Mouse (Mus musculus) midbrain, embryonic 16.5 days (tissue): ENCODE measurements around the gene Atmin. TPM values are rescaled to one million over a fixed set of nuclear protein-coding genes. Genes with fewer than 3 reads are reported as not detected.

ENCODE experiments used
- ATAC-seq: fragments of 200-750 bp; cut with Nextera tagmentation; 2 replicates; pipeline ENCODE4 v1.8.0; 2017; ENCODE audit warnings: moderate TSS enrichment
- H3K27ac ChIP-seq: fragments of 300-500 bp; sonication (generic); 2 replicates; pipeline ENCODE4 v1.5.1; 2014; ENCODE audit warnings: mild to moderate bottlenecking, low read length, mixed read lengths
- H3K27me3 ChIP-seq: fragments of 300-500 bp; sonication (generic); 2 replicates; pipeline ENCODE4 v1.6.1; 2014; ENCODE audit warnings: low read depth, low read length, mixed read lengths; ENCODE audit not compliant: control insufficient read depth, insufficient read depth
- H3K36me3 ChIP-seq: fragments of 300-500 bp; sonication (generic); 2 replicates; pipeline ENCODE4 v1.6.1; 2014; ENCODE audit warnings: mild to moderate bottlenecking, low read length, moderate library complexity, mixed read lengths; ENCODE audit not compliant: control insufficient read depth, insufficient read depth
- H3K4me1 ChIP-seq: fragments of 300-500 bp; sonication (generic); 2 replicates; pipeline ENCODE4 v1.6.1; 2014; ENCODE audit warnings: mild to moderate bottlenecking, low read length, mixed read lengths; ENCODE audit not compliant: control insufficient read depth, insufficient read depth
- H3K4me2 ChIP-seq: fragments of 300-500 bp; sonication (generic); 2 replicates; pipeline ENCODE4 v1.6.1; 2014; ENCODE audit warnings: mild to moderate bottlenecking, low read length, mixed read lengths
- H3K4me3 ChIP-seq: fragments of 300-500 bp; sonication (generic); 2 replicates; pipeline ENCODE4 v1.5.1; 2014; ENCODE audit warnings: low read depth, mild to moderate bottlenecking, low read length, moderate library complexity, mixed read lengths
- H3K9ac ChIP-seq: fragments of 300-500 bp; sonication (generic); 2 replicates; pipeline ENCODE4 v1.6.1; 2014; ENCODE audit warnings: low read depth, low read length, mixed read lengths
- H3K9me3 ChIP-seq: fragments of 300-500 bp; sonication (generic); replicated peaks from 2 replicates; pipeline ENCODE4 v1.6.1; 2014; ENCODE audit warnings: mild to moderate bottlenecking, low read length, mixed read lengths; ENCODE audit not compliant: control insufficient read depth, poor library complexity, severe bottlenecking
- WGBS: fragments of 180-500 bp; shearing (Covaris S2); extraction: QIAGEN DNeasy Blood & Tissue Kit; methylation state at CpG from one replicate; pipeline ENCODE4 v1.1.7; 2014; 5-methylcytosine and 5-hydroxymethylcytosine counted together
- polyA plus RNA-seq: library from polyadenylated mRNA; unstranded; fragments of >200 nt; fragmentation: Nextera tagmentation; extraction: Ambion mirVana; gene quantifications from 2 replicates; pipeline ENCODE4 v1.2.1, GENCODE M21; 2015

Atmin gene
- polyA plus RNA-seq, 1 experiment from 2014 or later: 20.4 TPM

DNA sequence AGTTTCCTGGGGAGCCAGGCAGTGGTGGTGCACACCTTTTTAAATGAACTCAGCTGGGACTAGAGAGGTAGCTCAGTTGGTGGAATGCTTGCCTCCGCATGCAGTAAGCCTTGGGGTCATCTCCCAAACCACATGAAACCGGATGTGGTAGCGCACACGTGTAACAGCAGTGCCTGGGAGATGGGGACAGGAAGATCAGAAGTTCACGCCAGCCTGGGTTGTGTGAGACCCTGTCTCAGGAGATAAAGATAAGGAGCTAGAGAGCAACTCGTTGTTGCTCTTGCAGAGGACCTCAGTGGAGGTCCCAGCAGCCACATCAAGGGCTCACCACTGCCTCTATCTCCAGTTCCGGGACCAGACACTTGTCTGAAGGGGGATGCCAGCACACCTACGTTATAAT lies 19.7 kb upstream of the Atmin start:
- peaks cover 10% of the 10 kb centered on the region for H3K4me1 ChIP-seq
- H3K9ac ChIP-seq: no peak overlapping the region
- no peaks in the 10 kb centered on the region for H3K36me3 ChIP-seq
- no peaks in the 10 kb centered on the region for H3K27me3 ChIP-seq
- no peak overlapping the region for H3K4me3 ChIP-seq
- H3K27ac ChIP-seq: no peak overlapping the region
- no peak overlapping the region for H3K4me2 ChIP-seq
- no peak for ATAC-seq
- no peaks in the 10 kb centered on the region for H3K9me3 ChIP-seq
- 95% methylated on average over 8 of the region's 8 CpGs for WGBS

DNA sequence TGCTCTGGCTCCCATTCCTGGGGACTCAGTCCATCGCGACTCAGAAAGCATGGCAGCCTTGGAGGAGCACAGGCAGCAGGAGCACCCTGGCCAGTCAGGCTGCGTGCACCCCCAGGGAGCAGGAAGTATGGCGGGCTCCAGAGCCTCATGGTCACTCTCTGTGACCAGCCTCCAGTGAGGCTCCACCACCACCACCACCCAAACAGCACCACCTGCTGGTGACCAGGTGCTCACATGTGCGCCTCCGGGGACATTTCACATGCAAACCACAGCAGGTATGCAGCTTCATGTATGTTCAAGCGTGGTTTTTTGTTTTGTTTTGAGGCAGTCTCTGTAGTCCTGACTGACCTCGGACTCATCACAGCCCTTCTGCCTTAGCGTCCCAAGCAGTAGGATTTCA lies 15.3 kb upstream of the Atmin start:
- H3K27ac ChIP-seq: no peak overlapping the region
- H3K27me3 ChIP-seq: no peaks in the 10 kb centered on the region
- no peak overlapping the region for H3K4me2 ChIP-seq
- no peak overlapping the region for H3K4me3 ChIP-seq
- ATAC-seq: no peak
- H3K9ac ChIP-seq: no peak overlapping the region
- WGBS: 86% methylated on average over 9 of the region's 9 CpGs
- H3K9me3 ChIP-seq: no peaks in the 10 kb centered on the region
- no peaks in the 10 kb centered on the region for H3K36me3 ChIP-seq
- no peaks in the 10 kb centered on the region for H3K4me1 ChIP-seq

DNA sequence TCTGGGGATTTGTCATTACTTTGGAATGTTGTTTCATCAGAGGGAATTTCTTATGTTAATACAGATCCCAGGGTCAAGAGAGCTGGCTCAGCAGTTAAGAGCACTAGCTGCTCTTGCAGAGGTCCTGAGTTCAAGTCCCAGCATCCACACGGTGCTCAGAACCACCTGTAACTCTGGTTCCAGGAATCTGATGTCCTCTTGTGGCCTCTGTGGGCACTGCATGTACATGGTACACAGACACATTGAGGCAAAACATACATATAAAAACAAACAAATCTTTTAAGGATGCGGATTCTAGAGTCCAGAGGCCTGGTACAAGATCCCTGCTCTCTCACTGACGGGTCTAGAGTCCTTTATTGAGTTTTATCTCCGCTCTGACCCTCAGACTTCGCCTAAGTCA lies 14.6 kb upstream of the Atmin start:
- Histone ChIP-seq H3K4me1 (no peaks in the 10 kb centered on the region), H3K9me3 (no peaks in the 10 kb centered on the region), H3K9ac (no peak overlapping the region), H3K4me2 (no peak overlapping the region), H3K27ac (no peak overlapping the region), H3K36me3 (no peaks in the 10 kb centered on the region), H3K4me3 (no peak overlapping the region), H3K27me3 (no peaks in the 10 kb centered on the region)
- ATAC-seq: no peak
- 86% methylated on average over 5 of the region's 5 CpGs for WGBS

DNA sequence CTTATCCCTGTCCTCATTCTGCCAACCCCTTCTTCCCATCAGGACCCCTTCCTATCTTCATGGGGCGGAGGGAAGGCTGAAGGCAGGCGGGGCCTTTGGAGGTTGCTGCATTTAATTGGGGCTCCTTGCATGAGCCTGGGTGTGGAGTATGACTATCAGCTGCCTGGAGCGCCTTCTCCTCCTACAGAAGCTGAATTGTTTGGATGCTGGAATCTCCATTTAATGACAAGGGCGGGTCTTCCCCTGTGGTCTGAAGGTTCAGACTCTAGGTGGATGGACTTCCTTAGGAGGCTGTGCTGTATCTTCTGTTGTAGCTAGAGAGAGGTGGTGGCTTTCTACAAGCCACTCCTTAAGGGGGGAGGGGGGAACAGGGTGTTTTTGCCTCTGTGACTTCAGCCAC lies 8.2 kb upstream of the Atmin start:
- WGBS: 95% methylated on average over 4 of the region's 4 CpGs
- H3K4me3 ChIP-seq: no peak overlapping the region
- no peaks in the 10 kb centered on the region for H3K27me3 ChIP-seq
- H3K27ac ChIP-seq: no peak overlapping the region
- no peaks in the 10 kb centered on the region for H3K9me3 ChIP-seq
- H3K9ac ChIP-seq: no peak overlapping the region
- no peak for ATAC-seq
- no peaks in the 10 kb centered on the region for H3K36me3 ChIP-seq
- no peaks in the 10 kb centered on the region for H3K4me1 ChIP-seq
- no peak overlapping the region for H3K4me2 ChIP-seq

DNA sequence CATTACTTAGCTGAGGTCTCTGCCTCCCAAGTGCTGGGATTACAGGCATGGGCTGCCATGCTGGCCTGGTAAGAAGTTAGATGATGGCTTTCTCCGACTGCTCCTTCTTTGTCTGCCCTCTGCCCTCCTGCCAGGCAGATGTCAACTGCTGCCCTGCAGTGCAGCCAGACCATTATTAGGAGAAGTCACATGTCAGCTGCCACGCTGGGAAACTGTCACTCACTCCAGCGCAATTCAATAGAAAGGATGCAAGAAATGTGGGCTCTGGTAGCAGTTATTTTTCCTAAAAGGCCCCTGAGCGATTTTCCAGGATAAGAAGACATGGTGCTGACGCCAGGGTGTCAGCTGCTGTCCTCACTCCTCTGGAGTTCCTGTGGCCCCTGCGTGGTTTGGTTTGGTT lies 7.7 kb upstream of the Atmin start:
- Histone ChIP-seq H3K36me3 (no peaks in the 10 kb centered on the region), H3K4me1 (no peaks in the 10 kb centered on the region), H3K4me3 (no peak overlapping the region), H3K4me2 (no peak overlapping the region), H3K27me3 (no peaks in the 10 kb centered on the region), H3K9me3 (no peaks in the 10 kb centered on the region), H3K27ac (no peak overlapping the region), H3K9ac (no peak overlapping the region)
- WGBS: 39% methylated on average over 6 of the region's 6 CpGs
- ATAC-seq: no peak

DNA sequence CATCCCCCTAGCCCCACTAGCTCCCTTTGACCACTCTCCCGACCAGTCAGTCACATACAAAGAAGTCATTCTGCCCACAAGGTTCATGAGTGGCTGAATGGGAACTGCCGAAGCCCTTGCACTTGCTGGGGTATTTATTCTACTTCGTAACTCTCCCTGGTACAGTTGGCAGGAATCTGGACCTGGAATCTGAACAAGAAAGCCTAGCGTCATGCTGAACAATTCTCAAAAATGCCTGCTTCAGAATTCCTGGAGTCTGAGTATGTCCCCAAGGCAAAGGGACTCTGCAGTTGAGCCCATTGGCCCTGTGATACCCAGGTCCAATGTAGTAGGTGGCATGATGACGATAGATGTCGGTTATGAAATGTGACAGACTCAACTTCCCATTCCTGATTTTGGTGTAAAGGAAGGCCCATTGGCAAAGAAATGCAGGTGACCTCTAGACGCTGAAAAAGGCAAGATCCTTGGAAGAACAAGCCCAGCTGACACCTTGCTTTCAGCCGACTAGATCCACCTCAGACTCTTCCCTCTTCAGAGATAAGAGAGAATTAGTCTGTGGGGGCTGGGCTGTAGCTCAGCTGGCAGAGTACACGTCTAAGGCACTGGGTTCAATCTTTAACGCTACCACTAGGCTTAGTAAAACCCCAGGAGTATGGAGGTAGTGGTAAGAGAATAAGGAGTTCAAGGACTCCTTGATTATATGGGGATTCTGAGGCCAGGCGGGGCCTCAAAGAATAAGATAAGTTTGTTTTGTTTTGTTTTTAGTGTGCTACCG lies 722 bp upstream of the Atmin start:
- no peak for ATAC-seq
- H3K9me3 ChIP-seq: no peaks in the 10 kb centered on the region
- no peaks in the 10 kb centered on the region for H3K27me3 ChIP-seq
- 76% methylated on average over 12 of the region's 12 CpGs for WGBS
- no peak overlapping the region for H3K27ac ChIP-seq
- peaks cover 14% of the 10 kb centered on the region for H3K4me1 ChIP-seq
- H3K4me2 ChIP-seq: no peak overlapping the region
- H3K9ac ChIP-seq: no peak overlapping the region
- no peaks in the 10 kb centered on the region for H3K36me3 ChIP-seq
- H3K4me3 ChIP-seq: no peak overlapping the region; the same call in 1 of the 2 replicates

DNA sequence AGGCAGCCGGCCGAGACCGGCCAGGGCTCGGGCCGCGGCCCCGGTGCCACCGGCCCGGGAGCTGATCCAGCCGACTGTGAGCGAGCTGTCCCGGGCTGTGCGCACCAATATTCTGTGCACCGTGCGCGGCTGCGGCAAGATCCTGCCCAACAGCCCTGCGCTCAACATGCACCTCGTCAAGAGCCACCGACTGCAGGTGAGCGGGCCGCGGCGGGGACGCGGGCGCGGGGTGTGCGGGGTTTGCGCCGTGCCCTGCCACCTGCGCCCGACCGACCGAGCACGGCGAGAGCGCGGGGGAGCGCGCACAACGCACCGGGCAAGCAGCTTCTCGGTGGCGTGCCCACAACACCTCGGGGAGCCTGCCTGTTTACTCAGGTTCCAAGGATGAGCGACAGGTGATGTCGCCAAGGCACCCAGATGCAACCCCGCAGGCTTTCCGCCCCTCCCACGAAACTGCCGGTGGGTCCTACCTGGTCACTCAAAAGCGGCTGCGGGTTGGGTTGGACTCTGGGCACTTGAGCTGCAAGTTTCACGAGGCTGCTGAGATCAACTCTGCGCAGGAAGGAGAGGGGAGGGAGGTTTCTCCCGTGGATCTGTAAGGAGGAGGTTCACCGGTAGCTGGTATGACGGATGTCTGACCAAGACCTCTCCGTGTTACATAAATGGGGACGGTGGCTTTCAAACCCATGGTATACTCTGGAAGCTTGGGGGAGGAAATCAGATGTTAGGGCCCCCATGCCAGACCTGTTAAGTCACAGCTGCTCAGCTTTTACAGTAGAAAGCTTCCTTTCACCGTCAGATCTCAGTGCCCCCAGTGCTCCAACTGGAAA lies 577 bp downstream of the Atmin start:
- Histone ChIP-seq H3K9ac (peak overlapping the region; percentile 90), H3K4me2 (peak overlapping the region; percentile 81), H3K9me3 (no peaks in the 10 kb centered on the region), H3K27ac (peak overlapping the region; percentile 66), H3K27me3 (no peaks in the 10 kb centered on the region), H3K36me3 (no peaks in the 10 kb centered on the region), H3K4me1 (peaks cover 14% of the 10 kb centered on the region), H3K4me3 (peak overlapping the region; percentile 69)
- under 1% methylated on average over 62 of the region's 62 CpGs for WGBS
- peak; percentile 78 for ATAC-seq

DNA sequence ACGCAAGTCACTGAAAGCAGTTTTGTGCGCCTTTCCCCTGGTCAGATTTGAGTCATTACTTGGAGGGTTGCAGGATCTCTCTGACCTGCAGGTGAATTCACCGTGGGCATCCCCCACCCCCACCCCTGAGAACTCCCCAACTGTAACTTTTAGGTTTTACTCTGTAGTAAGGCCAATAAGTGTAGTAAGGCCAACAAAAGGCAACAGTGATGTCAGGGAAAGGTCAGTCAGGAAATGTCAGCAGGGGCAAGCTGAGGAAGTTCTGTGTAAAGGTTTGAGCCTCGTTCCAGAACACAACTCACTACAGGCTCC lies 1.1 kb downstream of the Atmin start:
- 21% methylated on average over 4 of the region's 4 CpGs for WGBS

DNA sequence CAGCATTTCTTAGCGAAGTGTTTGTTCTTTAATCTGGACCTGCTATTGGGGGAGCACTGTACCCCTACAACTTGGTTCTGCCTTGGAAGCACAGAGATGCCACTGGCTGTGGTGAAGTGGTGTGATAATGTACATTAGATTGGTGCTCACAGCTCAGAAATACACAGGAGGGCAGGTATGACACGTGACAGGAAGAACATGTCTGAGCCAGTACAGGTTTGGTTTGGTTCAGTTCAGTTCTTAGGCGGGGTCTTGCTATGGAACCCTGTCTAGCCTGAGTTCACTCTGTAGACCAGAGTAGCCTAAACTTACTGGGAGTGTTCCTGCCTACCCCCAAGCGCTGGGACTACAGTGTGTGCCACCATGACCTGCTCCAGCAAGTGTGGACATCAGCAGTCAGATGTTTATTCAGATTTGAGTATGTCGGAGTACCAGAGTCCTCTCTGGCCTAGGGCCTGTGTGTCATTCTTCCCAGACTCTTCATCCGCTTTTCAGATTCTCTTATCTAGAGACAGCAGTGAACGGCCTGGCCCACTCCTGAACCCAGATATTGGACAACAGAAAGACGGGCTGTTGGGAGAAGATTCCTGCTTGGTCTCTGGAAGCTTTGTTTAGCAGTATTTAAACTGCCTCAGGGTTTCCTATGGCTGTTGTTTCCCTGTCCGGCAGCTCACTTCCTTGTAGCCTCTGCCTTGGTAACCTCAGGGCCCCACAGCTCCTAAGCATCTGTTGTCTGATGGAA lies 2.1 kb downstream of the Atmin start:
- peaks cover 14% of the 10 kb centered on the region for H3K4me1 ChIP-seq
- H3K4me3 ChIP-seq: no peak overlapping the region
- H3K4me2 ChIP-seq: no peak overlapping the region
- H3K9me3 ChIP-seq: no peaks in the 10 kb centered on the region
- H3K36me3 ChIP-seq: no peaks in the 10 kb centered on the region
- no peak overlapping the region for H3K9ac ChIP-seq
- 91% methylated on average over 9 of the region's 9 CpGs for WGBS
- ATAC-seq: no peak
- no peak overlapping the region for H3K27ac ChIP-seq
- H3K27me3 ChIP-seq: no peaks in the 10 kb centered on the region

More for the DNA sequence above, 1.1 kb downstream of the Atmin start:
- H3K27me3 ChIP-seq: no peaks in the 10 kb centered on the region
- no peak for ATAC-seq
- no peaks in the 10 kb centered on the region for H3K36me3 ChIP-seq
- H3K9ac ChIP-seq: peak overlapping the region; percentile 90
- peak overlapping the region; percentile 69 for H3K4me3 ChIP-seq
- H3K9me3 ChIP-seq: no peaks in the 10 kb centered on the region
- peaks cover 14% of the 10 kb centered on the region for H3K4me1 ChIP-seq
- H3K4me2 ChIP-seq: peak overlapping the region; percentile 81
- no peak overlapping the region for H3K27ac ChIP-seq
